Mouse (Mus musculus) heart, embryonic 14.5 days (tissue): Measurements from ENCODE around the gene Epb41l1. TPM values are rescaled to one million over a fixed set of nuclear protein-coding genes. Genes with fewer than 3 reads are reported as not detected.

Experiments
- ATAC-seq: fragments of 200-750 bp; cut with Nextera tagmentation; 2 replicates; pipeline ENCODE4 v1.8.0; 2017; ENCODE audit warnings: low read depth, moderate TSS enrichment; ENCODE audit not compliant: insufficient number of reproducible peaks, insufficient read depth, low FRiP score
- H3K27ac ChIP-seq, 2 experiments: fragments of 200-500 bp in 1 of 2; fragments of 300-500 bp in 1 of 2; sonication (generic) in 1 of 2; replicated peaks in 1 of 2; 2 replicates each; pipeline ENCODE4 v1.5.1; 2012 to 2014; ENCODE audit warnings: low read depth in 2 of 2, low read length in 2 of 2, control low read depth in 1 of 2, mild to moderate bottlenecking in 1 of 2, mixed read lengths in 1 of 2; ENCODE audit not compliant: control insufficient read depth in 1 of 2, insufficient read depth in 1 of 2
- H3K27me3 ChIP-seq: fragments of 300-500 bp; sonication (generic); 2 replicates; pipeline ENCODE4 v1.6.1; 2014; ENCODE audit warnings: mild to moderate bottlenecking, low read length, control low read depth; ENCODE audit not compliant: control insufficient read depth, insufficient read depth
- H3K36me3 ChIP-seq: fragments of 300-500 bp; sonication (generic); 2 replicates; pipeline ENCODE4 v1.6.1; 2014; ENCODE audit warnings: mild to moderate bottlenecking, control low read depth, low read length, mixed read lengths; ENCODE audit not compliant: control insufficient read depth, insufficient read depth
- H3K4me1 ChIP-seq, 2 experiments: fragments of 200-500 bp in 1 of 2; fragments of 300-500 bp in 1 of 2; sonication (generic) in 1 of 2; 2 replicates each; pipeline ENCODE4 v1.6.1; 2012 to 2014; ENCODE audit warnings: low read length in 2 of 2, control low read depth in 1 of 2, mixed read lengths in 1 of 2; ENCODE audit not compliant: control insufficient read depth in 2 of 2, insufficient read depth in 2 of 2
- H3K4me2 ChIP-seq: fragments of 300-500 bp; sonication (generic); 2 replicates; pipeline ENCODE4 v1.6.1; 2014; ENCODE audit warnings: mild to moderate bottlenecking, low read length
- H3K4me3 ChIP-seq, 2 experiments: fragments of 200-500 bp in 1 of 2; fragments of 300-500 bp in 1 of 2; sonication (generic) in 1 of 2; 2 replicates each; pipeline ENCODE4 v1.5.1; 2012 to 2014; ENCODE audit warnings: low read length in 2 of 2, mild to moderate bottlenecking in 2 of 2, control low read depth in 1 of 2, low read depth in 1 of 2, moderate library complexity in 1 of 2; ENCODE audit not compliant: control insufficient read depth in 1 of 2, insufficient read depth in 1 of 2
- H3K9ac ChIP-seq: fragments of 300-500 bp; sonication (generic); 2 replicates; pipeline ENCODE4 v1.6.1; 2014; ENCODE audit warnings: mild to moderate bottlenecking, low read length
- H3K9me3 ChIP-seq: fragments of 300-500 bp; sonication (generic); 2 replicates; pipeline ENCODE4 v1.6.1; 2016; ENCODE audit warnings: low read length, control low read depth; ENCODE audit not compliant: control insufficient read depth
- WGBS: fragments of 180-500 bp; shearing (Covaris S2); extraction: QIAGEN DNeasy Blood & Tissue Kit; methylation state at CpG from one replicate; pipeline ENCODE4 v1.1.7; 2014; 5-methylcytosine and 5-hydroxymethylcytosine counted together
- polyA plus RNA-seq: library from polyadenylated mRNA; unstranded; fragments of >200 nt; fragmentation: Nextera tagmentation; extraction: Ambion mirVana; gene quantifications from 2 replicates; pipeline ENCODE4 v1.2.1, GENCODE M21; 2014

The Epb41l1 gene
- polyA plus RNA-seq, 1 experiment from 2014 or later = 1.6 TPM

GRCm38 (mm10) chr2:156488166-156488814, 67.6 kb downstream of the Epb41l1 start:
- 0 out of 4 replicates have a peak overlapping the region, but pooled peaks of 1 of the 2 experiments have one; percentile 10 for H3K27ac ChIP-seq
- H3K36me3 ChIP-seq = no peaks in the 10 kb centered on the region
- ATAC-seq = no peak
- WGBS = 79% methylated on average over 8 of the region's 8 CpGs
- no peaks in the 10 kb centered on the region for H3K27me3 ChIP-seq
- peaks cover 15% of the 10 kb centered on the region in 2 experiments for H3K4me1 ChIP-seq
- H3K4me3 ChIP-seq = no peak overlapping the region
- H3K4me2 ChIP-seq = no peak overlapping the region
- no peak overlapping the region for H3K9ac ChIP-seq
- H3K9me3 ChIP-seq = no peaks in the 10 kb centered on the region

DNA sequence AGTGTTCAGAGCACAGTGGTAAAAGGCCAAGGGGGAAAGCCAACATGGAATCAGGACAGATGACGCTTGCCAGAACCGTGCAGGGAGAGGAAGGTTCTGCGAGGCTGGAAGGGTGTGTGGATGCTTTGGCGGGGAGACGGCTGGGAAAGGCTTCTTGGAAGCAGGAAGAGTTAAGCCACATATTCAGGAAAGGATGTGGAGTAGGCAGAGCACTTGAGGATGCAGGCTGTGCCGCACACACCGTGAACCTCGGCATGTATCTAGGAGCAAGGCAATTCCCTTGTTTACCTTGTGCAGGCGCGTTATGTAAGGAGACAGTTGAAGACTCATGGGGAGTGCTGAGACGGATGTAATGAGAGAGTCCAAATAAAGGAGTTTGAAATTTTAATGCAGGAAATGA, 69.5 kb downstream of the Epb41l1 start:
- peaks cover 15% of the 10 kb centered on the region in 2 experiments for H3K4me1 ChIP-seq
- no peaks in the 10 kb centered on the region for H3K27me3 ChIP-seq
- H3K4me3 ChIP-seq = no peak overlapping the region
- no peak overlapping the region for H3K9ac ChIP-seq
- no peak for ATAC-seq
- H3K27ac ChIP-seq = no peak overlapping the region; a peak in 1 of 4 replicates
- H3K4me2 ChIP-seq = peak overlapping the region; percentile 29
- 25% methylated on average over 11 of the region's 11 CpGs for WGBS
- peaks cover 4% of the 10 kb centered on the region; the same call in 1 of the 2 replicates for H3K36me3 ChIP-seq
- no peaks in the 10 kb centered on the region for H3K9me3 ChIP-seq

DNA sequence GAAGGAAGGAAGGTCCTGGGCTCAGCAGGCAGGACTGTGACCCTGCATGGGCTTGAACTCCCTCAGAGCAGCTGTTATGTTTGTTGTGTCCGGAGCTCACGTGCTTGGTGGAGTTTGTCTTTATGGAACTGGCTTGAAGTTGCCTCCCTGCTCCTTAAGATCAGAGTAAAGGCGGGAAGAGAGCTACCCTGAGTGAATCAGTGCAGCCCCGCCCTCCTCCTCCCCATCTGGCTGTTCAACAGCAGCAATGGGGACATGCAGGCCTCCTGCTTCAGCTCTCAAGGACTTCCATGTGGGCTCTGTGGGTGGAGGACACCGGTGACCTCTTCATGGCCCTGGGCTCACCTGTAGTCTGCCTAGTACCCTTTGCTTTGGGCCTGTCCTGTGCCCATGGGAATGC, 71.1 kb downstream of the Epb41l1 start:
- H3K27me3 ChIP-seq = no peaks in the 10 kb centered on the region
- no peak overlapping the region for H3K4me3 ChIP-seq
- H3K4me1 ChIP-seq = peaks cover 15% of the 10 kb centered on the region in 2 experiments
- WGBS = 86% methylated on average over 5 of the region's 5 CpGs
- no peak overlapping the region for H3K4me2 ChIP-seq
- H3K36me3 ChIP-seq = peaks cover 8% of the 10 kb centered on the region; the same call in 1 of the 2 replicates
- H3K9ac ChIP-seq = no peak overlapping the region
- ATAC-seq = no peak
- no peak overlapping the region for H3K27ac ChIP-seq
- no peaks in the 10 kb centered on the region for H3K9me3 ChIP-seq

GRCm38 (mm10) chr2:156493766-156494165, 73.1 kb downstream of the Epb41l1 start:
- 41% methylated on average over 9 of the region's 9 CpGs for WGBS
- Histone ChIP-seq H3K4me2 (no peak overlapping the region), H3K4me1 (peaks cover 11 to 15% of the 10 kb centered on the region in 2 experiments), H3K36me3 (peaks cover 8% of the 10 kb centered on the region; the same call in 1 of the 2 replicates), H3K27me3 (no peaks in the 10 kb centered on the region), H3K4me3 (no peak overlapping the region), H3K9ac (no peak overlapping the region), H3K27ac (no peak overlapping the region), H3K9me3 (no peaks in the 10 kb centered on the region)
- ATAC-seq = no peak

DNA sequence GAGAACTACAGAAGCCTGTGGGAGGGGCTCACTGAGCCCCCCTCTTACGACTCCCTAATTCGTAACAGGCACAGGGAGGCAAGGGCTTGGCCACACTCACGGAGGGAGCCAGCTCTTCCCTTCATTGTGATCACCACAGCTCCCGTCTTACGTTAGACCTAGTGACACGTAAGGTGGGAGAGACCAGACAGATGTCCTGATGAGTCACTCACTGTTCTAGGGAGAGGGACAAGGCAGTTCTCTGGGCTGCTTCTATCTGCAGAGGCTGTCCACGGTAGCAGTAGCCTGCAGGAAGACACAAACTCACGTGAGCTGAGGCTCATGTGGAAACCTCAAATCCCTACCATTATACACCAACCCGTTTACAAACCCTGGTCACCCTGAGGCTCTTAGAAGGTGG, 73.8 kb downstream of the Epb41l1 start:
- H3K36me3 ChIP-seq = peaks cover 13% of the 10 kb centered on the region
- no peak for ATAC-seq
- H3K27me3 ChIP-seq = no peaks in the 10 kb centered on the region
- 71% methylated on average over 9 of the region's 9 CpGs for WGBS
- no peak overlapping the region for H3K4me3 ChIP-seq
- no peak overlapping the region for H3K27ac ChIP-seq
- no peak overlapping the region for H3K4me2 ChIP-seq
- H3K9ac ChIP-seq = no peak overlapping the region
- H3K9me3 ChIP-seq = no peaks in the 10 kb centered on the region
- peaks cover 11 to 15% of the 10 kb centered on the region in 2 experiments for H3K4me1 ChIP-seq

DNA sequence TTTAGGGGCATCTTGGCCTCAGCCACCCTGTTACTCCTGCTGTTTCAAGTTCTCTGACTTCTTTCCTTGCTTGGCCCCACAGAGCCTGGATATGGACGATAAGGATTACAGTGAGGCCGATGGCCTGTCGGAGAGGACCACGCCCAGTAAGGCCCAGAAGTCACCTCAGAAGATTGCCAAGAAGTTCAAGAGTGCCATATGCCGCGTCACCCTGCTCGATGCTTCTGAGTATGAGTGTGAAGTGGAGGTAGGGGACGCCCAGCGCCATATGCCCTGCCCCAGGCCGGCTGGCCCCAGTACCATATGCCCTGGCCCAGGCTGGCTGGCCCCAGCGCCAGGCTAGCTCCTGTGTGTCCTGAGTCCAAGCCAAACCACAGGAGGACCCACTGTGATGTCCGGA, 74.2 kb downstream of the Epb41l1 start:
- H3K27ac ChIP-seq = no peak overlapping the region

DNA sequence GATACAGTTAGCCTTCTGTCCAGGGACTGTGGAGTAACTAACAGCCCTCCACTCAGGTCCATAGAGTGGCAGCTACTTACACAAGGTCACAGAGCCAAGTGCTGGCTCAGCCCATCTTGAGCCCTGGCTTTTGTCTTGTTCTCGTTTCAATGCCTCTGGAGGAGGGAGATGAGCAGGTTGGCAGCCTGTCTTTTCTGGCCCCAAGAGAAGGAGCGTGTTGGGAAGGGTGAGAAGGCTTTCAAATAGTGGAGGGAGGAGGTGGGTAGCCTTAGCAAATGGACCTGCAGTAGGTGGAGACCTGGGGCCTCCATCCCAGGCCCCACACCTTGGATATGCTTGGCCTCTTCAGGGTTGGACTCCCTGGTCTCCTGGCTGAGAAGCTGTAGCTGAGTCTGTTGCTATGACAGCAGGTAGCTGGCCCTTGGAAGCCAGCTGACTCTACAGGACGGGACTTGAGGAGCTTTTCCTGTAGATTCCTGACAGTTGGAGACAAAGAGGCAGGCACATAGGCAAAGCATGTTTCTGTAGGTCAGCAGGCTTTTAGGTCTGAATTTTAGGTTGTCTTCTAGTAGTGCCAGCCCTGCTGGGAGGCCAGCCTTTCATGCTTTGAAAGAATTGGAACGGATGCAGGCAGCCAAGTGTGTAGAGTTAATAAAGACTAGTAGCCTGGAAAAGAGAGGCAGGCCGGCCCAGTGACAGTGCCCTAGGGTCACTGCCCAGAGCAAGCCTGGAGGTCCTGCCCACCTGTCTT, 76.3 kb downstream of the Epb41l1 start:
- WGBS = 72% methylated on average over 5 of the region's 5 CpGs
- Histone ChIP-seq H3K9me3 (no peaks in the 10 kb centered on the region), H3K27me3 (no peaks in the 10 kb centered on the region), H3K4me2 (no peak overlapping the region), H3K4me1 (no peaks in the 10 kb centered on the region), H3K36me3 (peaks cover 22% of the 10 kb centered on the region), H3K4me3 (no peak overlapping the region), H3K27ac (no peak overlapping the region), H3K9ac (no peak overlapping the region)
- ATAC-seq = no peak

More for the DNA sequence above, 74.2 kb downstream of the Epb41l1 start:
- ATAC-seq = no peak
- Histone ChIP-seq H3K36me3 (peaks cover 15% of the 10 kb centered on the region), H3K4me2 (no peak overlapping the region), H3K4me1 (peaks cover 10 to 14% of the 10 kb centered on the region in 2 experiments), H3K27me3 (no peaks in the 10 kb centered on the region), H3K4me3 (no peak overlapping the region), H3K9ac (no peak overlapping the region), H3K9me3 (no peaks in the 10 kb centered on the region)
- whole genome bisulfite sequencing = 84% methylated on average over 12 of the region's 12 CpGs
